In the genomic region with DNA sequence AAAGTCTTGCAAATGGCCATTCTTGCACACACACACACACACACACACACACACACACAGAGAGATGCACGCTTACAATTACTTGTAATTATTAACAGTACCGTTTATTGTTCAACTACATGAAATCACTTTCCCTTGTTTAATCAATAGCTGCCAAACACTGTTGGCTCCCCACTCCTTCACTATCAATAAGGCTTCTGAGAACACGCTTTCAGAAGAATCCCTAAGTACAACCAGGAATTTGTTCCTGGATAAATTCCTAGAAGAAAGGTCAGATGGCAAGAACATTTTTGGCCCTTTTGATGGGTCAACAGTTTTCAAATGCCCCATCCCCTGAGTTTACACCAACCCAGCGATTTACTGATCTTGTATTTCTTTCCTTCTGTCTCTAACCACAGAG, we compare ENCODE assay signal across 20 mouse cellular contexts.
"Had no signal": no experiment of that assay in that cellular context is flagged by ENCODE, and none has a peak within 500 bp of the region (broad histone marks: within the 10 kb centered on the region; RNA-seq: fewer than 3 reads in every experiment).

No protein-coding gene starts in this region.

- H3K4me3 ChIP-seq: liver, embryonic 15.5 days; lung, embryonic 15.5 days; midbrain, embryonic 10.5 days; midbrain, embryonic 12.5 days; myocyte; neural tube, embryonic 13.5 days; neural tube, embryonic 15.5 days had no signal

- H3K4me1 ChIP-seq: liver, embryonic 15.5 days had no signal

- ATAC-seq: midbrain, embryonic 16.5 days had no signal

- H3K9ac ChIP-seq: liver, embryonic 15.5 days; lung, embryonic 15.5 days; midbrain, embryonic 12.5 days; neural tube, embryonic 13.5 days; neural tube, embryonic 15.5 days had no signal

- H3K36me3 ChIP-seq: liver, embryonic 15.5 days; lung, embryonic 15.5 days; midbrain, embryonic 10.5 days; midbrain, embryonic 12.5 days; neural tube, embryonic 13.5 days; neural tube, embryonic 15.5 days had no signal

- H3K9me3 ChIP-seq: liver, embryonic 15.5 days; lung, embryonic 15.5 days; midbrain, embryonic 12.5 days; neural tube, embryonic 13.5 days; neural tube, embryonic 15.5 days had no signal

- H3K27ac ChIP-seq: liver, embryonic 15.5 days; lung, embryonic 15.5 days; midbrain, embryonic 12.5 days; neural tube, embryonic 13.5 days; neural tube, embryonic 15.5 days had no signal

- H3K4me2 ChIP-seq: liver, embryonic 15.5 days; lung, embryonic 15.5 days; midbrain, embryonic 12.5 days; neural tube, embryonic 13.5 days; neural tube, embryonic 15.5 days had no signal

- H3K27me3 ChIP-seq: liver, embryonic 15.5 days; lung, embryonic 15.5 days; midbrain, embryonic 12.5 days; neural tube, embryonic 13.5 days; neural tube, embryonic 15.5 days had no signal

- DNase-seq: lung, adult 18-20 months; lung, postnatal 10 days; lung, postnatal 4 days; midbrain, embryonic 14.5 days; retina, postnatal 1 day; right cerebral cortex, adult 18-20 months; right cerebral cortex, postnatal 25 days; right cerebral cortex, postnatal 4 days; spleen, adult 18-20 months; thymus, adult 18-20 months; thymus, postnatal 14 days; thymus, postnatal 36 days had no signal
